Comparison of ENCODE assay signal across 12 mouse cellular contexts in the genomic region with DNA sequence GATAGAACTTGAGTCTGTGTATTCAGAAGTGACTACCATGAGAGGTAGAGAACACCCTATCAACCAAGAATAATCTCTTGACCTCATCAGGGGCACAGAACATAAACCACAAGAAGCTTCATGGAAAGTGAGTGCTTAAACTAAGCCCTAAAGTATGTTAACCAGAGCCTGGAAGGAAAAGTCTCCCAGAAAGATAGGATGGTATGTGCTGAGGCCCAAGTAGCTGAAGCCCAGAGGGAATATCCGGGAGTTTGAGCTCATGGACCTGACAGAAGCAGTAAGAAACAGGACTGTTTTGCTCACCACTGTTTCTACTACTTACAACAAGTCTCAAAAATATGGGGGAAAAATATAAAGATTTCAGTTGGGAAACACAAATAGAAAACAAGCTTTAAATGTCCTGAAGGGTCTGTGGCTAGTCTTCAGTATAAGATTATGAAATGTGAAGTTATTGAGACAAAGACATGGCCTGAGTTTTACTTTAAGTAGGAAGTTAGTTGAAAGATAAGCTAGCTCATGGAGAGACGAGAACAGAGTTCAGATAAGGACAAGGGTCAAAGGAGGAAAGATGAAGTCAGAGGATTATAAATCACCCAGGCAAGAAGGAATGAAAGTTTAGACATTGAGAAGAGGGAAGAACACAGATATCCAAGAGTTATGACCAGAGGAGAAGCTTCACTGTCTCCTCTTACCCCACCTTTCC.
"Had no signal": no experiment of that assay in that cellular context is flagged by ENCODE, and none has a peak within 500 bp of the region (broad histone marks: within the 10 kb centered on the region; RNA-seq: fewer than 3 reads in every experiment).

No protein-coding gene starts in this region.

- H3K4me2 ChIP-seq: limb, embryonic 13.5 days; neural tube, embryonic 13.5 days had no signal

- H3K36me3 ChIP-seq: limb, embryonic 13.5 days; neural tube, embryonic 13.5 days had no signal

- DNase-seq: kidney, postnatal 4 days; left cerebral cortex, postnatal 4 days; lung, adult 18-20 months; lung, postnatal 36 days; midbrain, embryonic 14.5 days; retina, postnatal 1 day; thymus, postnatal 36 days had no signal

- H3K4me1 ChIP-seq: limb, embryonic 13.5 days; neural tube, embryonic 13.5 days had no signal

- H3K9me3 ChIP-seq: limb, embryonic 13.5 days had no signal

- H3K27me3 ChIP-seq: limb, embryonic 13.5 days; neural tube, embryonic 13.5 days had no signal

- H3K4me3 ChIP-seq: layer of hippocampus, adult 2 months; limb, embryonic 13.5 days; neural tube, embryonic 13.5 days had no signal

- H3K9ac ChIP-seq: limb, embryonic 13.5 days; liver, embryonic 14.5 days; neural tube, embryonic 13.5 days had no signal

- H3K27ac ChIP-seq: layer of hippocampus, adult 2 months; limb, embryonic 13.5 days; liver, embryonic 14.5 days; neural tube, embryonic 13.5 days had no signal

- ATAC-seq: intestine, postnatal 0 days had no signal
